Mouse (Mus musculus) forebrain, embryonic 15.5 days (tissue): ENCODE results near the gene Rasl11a. TPM values are rescaled to one million over a fixed set of nuclear protein-coding genes. Genes with fewer than 3 reads are reported as not detected.
"Not testable (repeated sequence)": the region's sequence is repeated elsewhere in the genome, so short reads cannot be mapped to it uniquely, and the experiment has no call there.

Experiments used
- ATAC-seq: fragments of 200-750 bp; cut with Nextera tagmentation; replicated peaks from 2 replicates; pipeline ENCODE4 v1.8.0; 2017; ENCODE audit warnings: mild to moderate bottlenecking, moderate TSS enrichment, moderate library complexity
- H3K27ac ChIP-seq: fragments of 300-500 bp; sonication (generic); replicated peaks from 2 replicates; pipeline ENCODE4 v1.5.1; 2015; ENCODE audit warnings: mild to moderate bottlenecking, inconsistent platforms
- H3K27me3 ChIP-seq: fragments of 300-500 bp; sonication (generic); 2 replicates; pipeline ENCODE4 v1.6.1; 2015; ENCODE audit warnings: inconsistent platforms
- H3K36me3 ChIP-seq: fragments of 300-500 bp; sonication (generic); 2 replicates; pipeline ENCODE4 v1.6.1; 2015; ENCODE audit warnings: mild to moderate bottlenecking, inconsistent platforms
- H3K4me1 ChIP-seq: fragments of 300-500 bp; sonication (generic); 2 replicates; pipeline ENCODE4 v1.6.1; 2015; ENCODE audit warnings: inconsistent platforms
- H3K4me2 ChIP-seq: fragments of 300-500 bp; sonication (generic); replicated peaks from 2 replicates; pipeline ENCODE4 v1.6.1; 2015; ENCODE audit warnings: mild to moderate bottlenecking, inconsistent platforms
- H3K4me3 ChIP-seq: fragments of 300-500 bp; sonication (generic); 2 replicates; pipeline ENCODE4 v1.5.1; 2015; ENCODE audit warnings: mild to moderate bottlenecking, inconsistent platforms
- H3K9ac ChIP-seq: fragments of 300-500 bp; sonication (generic); replicated peaks from 2 replicates; pipeline ENCODE4 v1.6.1; 2015; ENCODE audit warnings: mild to moderate bottlenecking, inconsistent platforms
- H3K9me3 ChIP-seq: fragments of 300-500 bp; sonication (generic); 2 replicates; pipeline ENCODE4 v1.6.1; 2016; ENCODE audit warnings: inconsistent platforms
- WGBS: fragments of 180-500 bp; shearing (Covaris S2); methylation state at CpG from one replicate; pipeline ENCODE4 v1.1.7; 2015; ENCODE audit warnings: mixed read lengths; 5-methylcytosine and 5-hydroxymethylcytosine counted together
- polyA plus RNA-seq: library from polyadenylated mRNA; unstranded; fragments of >200 nt; fragmentation: Nextera tagmentation; extraction: Ambion mirVana; gene quantifications from 2 replicates; pipeline ENCODE4 v1.2.1, GENCODE M21; 2015

The Rasl11a gene
- polyA plus RNA-seq, 1 experiment from 2014 or later: 13.4 TPM

DNA sequence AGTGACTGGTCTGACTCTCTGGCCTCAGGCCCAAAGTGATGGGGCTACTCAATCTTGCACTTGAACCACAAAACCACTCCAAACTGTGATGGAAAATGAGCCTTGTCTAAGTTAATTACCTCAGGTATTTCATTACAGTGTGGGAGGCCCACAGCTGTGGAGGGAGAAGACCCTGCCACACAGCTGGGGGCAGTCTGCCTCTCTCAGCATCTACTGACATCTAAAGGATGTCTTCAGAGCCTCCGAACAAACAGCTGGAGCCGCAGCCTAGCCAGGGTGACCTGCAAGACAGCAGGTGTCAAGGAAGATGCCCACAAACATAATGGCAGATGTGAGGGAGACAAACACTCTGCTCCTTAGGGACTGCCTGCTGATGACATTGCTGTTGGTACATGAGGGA, 31.2 kb downstream of the Rasl11a start:
- WGBS: 94% methylated on average over 2 of the region's 2 CpGs
- H3K9ac ChIP-seq: no peak overlapping the region
- H3K4me2 ChIP-seq: no peak overlapping the region
- H3K4me3 ChIP-seq: no peak overlapping the region
- no peaks in the 10 kb centered on the region for H3K4me1 ChIP-seq
- H3K9me3 ChIP-seq: no peaks in the 10 kb centered on the region
- H3K36me3 ChIP-seq: no peaks in the 10 kb centered on the region
- no peak overlapping the region for H3K27ac ChIP-seq
- ATAC-seq: no peak
- no peaks in the 10 kb centered on the region for H3K27me3 ChIP-seq

DNA sequence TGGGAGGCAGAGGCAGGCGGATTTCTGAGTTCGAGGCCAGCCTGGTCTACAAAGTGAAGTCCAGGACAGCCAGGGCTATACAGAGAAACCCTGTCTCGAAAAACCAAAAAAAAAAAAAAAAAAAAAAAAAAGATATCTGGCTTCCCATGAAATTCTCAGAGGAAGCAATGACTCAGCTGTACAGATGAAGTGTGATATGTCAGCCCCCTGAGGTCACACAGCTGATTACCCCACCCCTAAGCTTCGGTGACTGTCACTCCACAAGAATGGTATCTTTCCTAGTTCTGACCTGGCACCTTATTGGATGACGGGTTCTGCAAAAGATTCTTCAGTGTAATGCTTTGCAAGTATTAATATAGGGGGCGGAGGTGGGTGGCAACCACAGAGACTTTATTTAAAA, 33.0 kb downstream of the Rasl11a start:
- H3K9me3 ChIP-seq, H3K4me3 ChIP-seq, H3K36me3 ChIP-seq, H3K27me3 ChIP-seq, H3K27ac ChIP-seq, ATAC-seq, H3K4me1 ChIP-seq, H3K9ac ChIP-seq, H3K4me2 ChIP-seq: not testable (repeated sequence)
- WGBS: 73% methylated on average over 5 of the region's 6 CpGs

DNA sequence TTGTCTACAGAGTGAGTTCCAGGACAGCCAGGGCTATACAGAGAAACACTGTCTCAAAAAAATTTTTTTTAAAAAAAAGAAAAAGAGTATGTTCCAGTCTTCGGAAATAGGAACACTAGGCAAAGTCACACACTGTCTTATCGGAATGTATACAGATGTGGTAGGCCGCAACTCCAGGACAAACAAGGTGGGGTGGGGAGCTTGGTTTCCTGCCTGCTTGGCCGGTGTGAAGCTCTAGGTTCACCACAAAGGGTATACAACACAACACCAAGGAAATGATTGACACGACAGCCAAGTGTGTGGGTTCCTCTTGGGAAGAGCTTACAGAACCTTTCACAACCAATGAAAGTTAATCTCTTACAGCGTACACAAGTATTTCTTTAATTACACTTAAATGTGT, 37.4 kb downstream of the Rasl11a start:
- H3K9ac ChIP-seq: no peak overlapping the region
- 90% methylated on average over 6 of the region's 6 CpGs for WGBS
- no peak for ATAC-seq

DNA sequence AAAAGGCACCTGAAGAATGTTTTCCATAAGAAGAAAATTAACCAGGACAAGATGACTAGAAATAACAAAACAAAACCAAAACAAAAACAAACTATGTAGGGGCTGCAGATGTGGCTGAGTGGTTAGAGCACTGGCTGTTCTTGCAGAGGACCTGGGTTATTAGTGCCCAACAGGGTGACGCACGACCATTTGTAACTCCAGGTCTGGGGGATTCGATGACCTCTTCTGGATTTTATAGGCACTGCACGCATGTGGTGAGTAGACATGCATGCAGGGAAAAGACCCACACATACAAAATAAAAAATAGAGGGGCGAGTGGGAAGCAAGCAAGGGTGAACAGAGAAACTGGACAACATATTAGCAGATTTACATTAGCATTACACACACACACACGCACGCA, 38.2 kb downstream of the Rasl11a start:
- ATAC-seq: no peak
- Histone ChIP-seq H3K9ac (no peak overlapping the region), H3K9me3 (no peaks in the 10 kb centered on the region), H3K4me3 (no peak overlapping the region), H3K27ac (no peak overlapping the region), H3K4me1 (no peaks in the 10 kb centered on the region), H3K27me3 (no peaks in the 10 kb centered on the region), H3K4me2 (no peak overlapping the region), H3K36me3 (no peaks in the 10 kb centered on the region)
- WGBS: 77% methylated on average over 7 of the region's 7 CpGs

More for the DNA sequence above, 37.4 kb downstream of the Rasl11a start:
- H3K4me1 ChIP-seq: no peaks in the 10 kb centered on the region
- no peaks in the 10 kb centered on the region for H3K9me3 ChIP-seq
- no peaks in the 10 kb centered on the region for H3K36me3 ChIP-seq
- no peak overlapping the region for H3K4me2 ChIP-seq
- no peak overlapping the region for H3K27ac ChIP-seq
- no peaks in the 10 kb centered on the region for H3K27me3 ChIP-seq
- no peak overlapping the region for H3K4me3 ChIP-seq

DNA sequence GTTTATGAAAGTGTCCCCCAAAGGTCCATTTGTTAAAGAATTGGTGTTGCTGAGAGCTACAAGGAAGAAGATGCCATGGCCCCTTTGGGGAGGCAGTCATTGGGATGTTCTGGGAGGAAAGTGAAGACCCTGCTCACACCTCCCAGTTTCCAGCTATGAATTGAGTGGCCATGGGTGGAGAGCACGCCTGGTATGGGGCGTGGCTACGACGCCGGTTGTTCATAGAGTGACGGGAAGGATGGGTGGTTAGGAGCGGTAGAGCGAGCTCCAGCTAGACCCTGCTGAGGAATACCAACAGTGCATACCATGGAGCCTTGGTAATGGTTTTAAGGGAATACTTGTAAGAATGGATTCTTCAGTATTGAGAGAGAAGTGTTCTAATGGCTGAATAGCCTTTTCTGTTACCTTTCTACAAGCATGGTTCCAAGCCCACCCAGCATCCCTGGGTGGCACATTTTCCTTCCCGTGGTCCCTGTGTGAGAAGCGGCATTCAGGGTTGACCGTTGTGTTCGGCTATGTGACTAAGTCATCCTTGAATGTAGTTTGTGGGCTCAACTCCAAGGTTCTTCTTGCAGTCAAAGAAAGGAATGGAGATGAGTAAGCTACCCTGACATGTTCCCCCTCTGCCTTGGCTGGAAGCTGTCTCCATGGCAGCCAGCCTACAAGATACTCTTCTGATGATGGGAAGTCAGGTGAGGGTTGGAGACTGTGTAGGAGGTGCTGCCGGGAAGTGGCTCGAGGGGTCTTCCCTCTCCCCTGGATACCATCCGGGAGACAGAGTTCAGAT, 38.8 kb downstream of the Rasl11a start:
- Histone ChIP-seq H3K36me3 (no peaks in the 10 kb centered on the region), H3K27me3 (no peaks in the 10 kb centered on the region), H3K9ac (no peak overlapping the region), H3K4me2 (no peak overlapping the region), H3K4me1 (no peaks in the 10 kb centered on the region), H3K27ac (no peak overlapping the region), H3K4me3 (no peak overlapping the region), H3K9me3 (no peaks in the 10 kb centered on the region)
- 85% methylated on average over 15 of the region's 15 CpGs for WGBS
- no peak for ATAC-seq

DNA sequence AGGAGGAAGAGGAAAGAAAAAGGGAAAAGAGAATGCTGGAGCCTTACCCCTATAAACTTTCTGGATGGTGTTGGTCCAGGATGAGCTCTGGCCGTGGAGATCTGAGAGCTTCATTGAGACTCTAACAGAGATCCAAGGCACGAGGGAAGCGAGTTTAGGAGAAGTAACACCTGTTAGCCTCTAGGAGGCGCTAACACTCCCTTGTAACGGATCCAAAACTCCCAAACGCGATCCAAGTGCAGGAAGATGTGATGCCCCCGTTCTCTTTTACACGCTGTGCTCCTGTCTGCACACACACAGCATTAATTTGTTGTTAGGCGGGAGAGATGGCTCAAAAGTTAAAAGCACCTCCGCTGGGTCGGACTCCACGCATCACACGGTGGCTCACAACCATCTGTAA, 46.3 kb downstream of the Rasl11a start:
- no peaks in the 10 kb centered on the region for H3K36me3 ChIP-seq
- ATAC-seq: no peak
- no peaks in the 10 kb centered on the region for H3K27me3 ChIP-seq
- H3K4me1 ChIP-seq: no peaks in the 10 kb centered on the region
- no peak overlapping the region for H3K27ac ChIP-seq
- H3K9me3 ChIP-seq: no peaks in the 10 kb centered on the region
- H3K4me3 ChIP-seq: no peak overlapping the region
- WGBS: 14% methylated on average over 14 of the region's 14 CpGs
- no peak overlapping the region for H3K9ac ChIP-seq
- H3K4me2 ChIP-seq: no peak overlapping the region

DNA sequence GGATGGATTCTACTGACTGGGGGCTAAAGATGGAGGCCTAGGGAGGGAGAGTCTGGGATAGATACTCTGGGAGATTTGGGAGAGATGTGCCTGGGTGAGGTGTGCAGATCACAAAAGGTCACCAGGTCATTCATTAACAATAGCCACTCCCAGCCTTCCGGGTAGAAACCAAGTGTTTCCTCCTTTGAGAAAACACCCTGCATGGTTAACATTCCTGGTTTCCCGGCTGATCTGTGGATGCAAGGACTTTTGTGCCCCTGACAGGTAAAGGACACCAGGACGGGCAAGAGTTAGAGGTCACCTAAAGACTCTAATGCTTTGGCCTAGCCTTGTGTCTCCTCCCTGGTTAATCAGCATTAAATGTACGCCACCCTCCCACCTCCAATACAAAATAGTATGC, 48.0 kb downstream of the Rasl11a start:
- no peak overlapping the region for H3K4me3 ChIP-seq
- H3K9ac ChIP-seq: no peak overlapping the region
- H3K36me3 ChIP-seq: no peaks in the 10 kb centered on the region
- ATAC-seq: no peak
- no peak overlapping the region for H3K27ac ChIP-seq
- WGBS: 84% methylated on average over 4 of the region's 4 CpGs
- H3K4me1 ChIP-seq: no peaks in the 10 kb centered on the region
- H3K4me2 ChIP-seq: no peak overlapping the region
- H3K27me3 ChIP-seq: no peaks in the 10 kb centered on the region
- H3K9me3 ChIP-seq: no peaks in the 10 kb centered on the region

DNA sequence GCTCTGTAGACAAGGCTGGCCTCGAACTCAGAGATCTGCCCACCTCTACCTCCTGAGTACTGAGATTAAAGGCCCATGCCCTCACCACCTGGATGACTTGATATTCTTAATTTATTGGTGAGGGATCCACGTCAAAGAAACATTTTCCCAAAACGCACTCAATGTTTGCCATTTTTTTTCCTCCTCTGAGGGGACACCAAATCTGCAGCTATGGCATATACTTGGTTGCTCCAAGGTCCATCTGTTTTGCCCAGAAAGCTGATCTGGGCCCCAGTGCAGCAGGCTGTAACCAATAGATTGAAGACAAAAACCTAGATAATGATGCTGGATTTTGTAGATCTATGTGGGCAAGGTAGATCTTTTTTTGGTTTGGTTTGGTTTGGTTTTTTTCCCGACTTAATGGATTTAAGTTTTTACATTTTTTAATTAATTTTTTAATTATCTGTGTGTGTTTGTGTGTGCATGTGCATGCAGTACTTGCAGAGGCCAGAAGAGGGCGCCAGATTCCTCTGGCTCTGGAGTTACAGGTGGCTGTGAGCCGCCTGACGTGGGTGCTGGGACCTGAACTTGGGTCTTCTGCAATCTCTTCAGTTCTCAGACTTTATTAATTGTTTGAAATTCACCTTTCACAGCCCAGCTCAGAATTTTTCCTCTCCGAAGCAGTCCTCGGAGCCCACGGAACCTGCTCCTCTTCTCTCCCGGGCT, 48.8 kb downstream of the Rasl11a start:
- ATAC-seq: no peak
- H3K9me3 ChIP-seq: no peaks in the 10 kb centered on the region
- no peak overlapping the region for H3K27ac ChIP-seq
- H3K27me3 ChIP-seq: no peaks in the 10 kb centered on the region
- H3K36me3 ChIP-seq: no peaks in the 10 kb centered on the region
- H3K4me3 ChIP-seq: no peak overlapping the region
- 86% methylated on average over 11 of the region's 11 CpGs for WGBS
- no peak overlapping the region for H3K4me2 ChIP-seq
- H3K9ac ChIP-seq: no peak overlapping the region
- no peaks in the 10 kb centered on the region for H3K4me1 ChIP-seq

DNA sequence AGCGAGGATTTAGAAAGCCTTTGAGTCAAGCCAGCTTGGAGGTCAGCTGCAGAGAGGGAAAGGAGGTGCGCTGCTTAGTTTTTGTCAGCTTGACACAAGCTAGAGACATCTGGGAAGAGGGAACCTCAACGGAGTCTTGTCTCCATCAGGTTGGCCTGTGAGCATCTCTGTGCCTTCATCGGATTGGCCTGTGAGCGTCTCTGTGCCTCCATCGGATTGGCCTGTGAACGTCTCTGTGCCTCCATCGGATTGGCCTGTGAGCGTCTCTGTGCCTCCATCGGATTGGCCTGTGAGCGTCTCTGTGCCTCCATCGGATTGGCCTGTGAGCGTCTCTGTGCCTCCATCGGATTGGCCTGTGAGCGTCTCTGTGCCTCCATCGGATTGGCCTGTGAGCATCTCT, 50.8 kb downstream of the Rasl11a start:
- ATAC-seq, H3K9me3 ChIP-seq, H3K4me3 ChIP-seq, H3K27me3 ChIP-seq, H3K9ac ChIP-seq, H3K4me1 ChIP-seq, H3K4me2 ChIP-seq, H3K36me3 ChIP-seq, H3K27ac ChIP-seq: not testable (repeated sequence)
- WGBS: 89% methylated on average over 16 of the region's 16 CpGs

DNA sequence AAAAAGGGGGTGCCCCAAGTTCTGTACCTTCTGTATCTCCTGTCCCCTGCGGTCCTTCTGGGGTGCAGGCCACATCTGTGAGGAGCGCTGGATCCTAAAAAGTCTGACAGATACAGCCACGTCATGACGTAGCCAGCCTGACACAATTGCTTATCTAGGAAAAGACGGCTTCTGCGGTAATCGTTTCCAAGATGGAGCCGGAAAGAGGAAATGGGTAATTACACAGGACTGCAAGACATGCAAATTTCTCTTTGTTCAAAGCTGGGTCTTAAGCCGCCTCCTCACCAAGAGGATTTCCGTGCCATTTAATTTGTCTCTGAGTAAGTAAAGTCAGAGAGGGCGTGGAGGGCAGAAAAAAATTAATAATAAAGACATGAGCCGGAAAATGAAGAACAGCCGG, 52.1 kb downstream of the Rasl11a start:
- no peaks in the 10 kb centered on the region for H3K36me3 ChIP-seq
- no peak overlapping the region for H3K4me2 ChIP-seq
- H3K9ac ChIP-seq: no peak overlapping the region
- WGBS: 70% methylated on average over 13 of the region's 13 CpGs
- no peak overlapping the region for H3K4me3 ChIP-seq
- H3K4me1 ChIP-seq: no peaks in the 10 kb centered on the region
- H3K9me3 ChIP-seq: no peaks in the 10 kb centered on the region
- no peak overlapping the region for H3K27ac ChIP-seq
- ATAC-seq: no peak
- H3K27me3 ChIP-seq: no peaks in the 10 kb centered on the region
